Mouse (Mus musculus) liver, postnatal 0 days (tissue): ENCODE measurements around the gene Grhpr. TPM values are rescaled to one million over a fixed set of nuclear protein-coding genes. Genes with fewer than 3 reads are reported as not detected.

Experiments used
- ATAC-seq: fragments of 200-750 bp; cut with Nextera tagmentation; 2 replicates; pipeline ENCODE4 v1.8.0; 2017; ENCODE audit warnings: mild to moderate bottlenecking, moderate library complexity
- DNase-seq: peaks from one replicate; pipeline ENCODE4 v3.0.0-alpha.2; 2016
- H3K27ac ChIP-seq: fragments of 300-500 bp; sonication (generic); 2 replicates; pipeline ENCODE4 v1.5.1; 2014; ENCODE audit warnings: antibody characterized with exemption, moderate library complexity, mild to moderate bottlenecking, low read depth
- H3K27me3 ChIP-seq: fragments of 300-500 bp; sonication (generic); 2 replicates; pipeline ENCODE4 v1.6.1; 2014; ENCODE audit warnings: low read length, control low read depth, mixed read lengths; ENCODE audit not compliant: insufficient read depth
- H3K36me3 ChIP-seq: fragments of 300-500 bp; sonication (generic); replicated peaks from 2 replicates; pipeline ENCODE4 v1.6.1; 2014; ENCODE audit warnings: mild to moderate bottlenecking, control low read depth, low read length, moderate library complexity, mixed read lengths; ENCODE audit not compliant: insufficient read depth
- H3K4me1 ChIP-seq: fragments of 300-500 bp; sonication (generic); 2 replicates; pipeline ENCODE4 v1.6.1; 2014; ENCODE audit warnings: antibody characterized with exemption, mild to moderate bottlenecking, control low read depth; ENCODE audit not compliant: insufficient read depth
- H3K4me2 ChIP-seq: fragments of 300-500 bp; sonication (generic); 2 replicates; pipeline ENCODE4 v1.6.1; 2014; ENCODE audit warnings: low read depth, mild to moderate bottlenecking, low read length, moderate library complexity, mixed read lengths
- H3K4me3 ChIP-seq: fragments of 300-500 bp; sonication (generic); 2 replicates; pipeline ENCODE4 v1.5.1; 2014; ENCODE audit warnings: low read depth, low read length
- H3K9ac ChIP-seq: fragments of 300-500 bp; sonication (generic); replicated peaks from 2 replicates; pipeline ENCODE4 v1.6.1; 2014; ENCODE audit warnings: mild to moderate bottlenecking, moderate library complexity
- H3K9me3 ChIP-seq: fragments of 300-500 bp; sonication (generic); 2 replicates; pipeline ENCODE4 v1.6.1; 2016; ENCODE audit warnings: mild to moderate bottlenecking, control low read depth, low read length, mixed read lengths
- CTCF ChIP-seq: sonication (generic); IDR thresholded peaks from 2 replicates; pipeline ENCODE4 v1.5.1; 2016; ENCODE audit warnings: antibody characterized with exemption, low read depth
- EP300 ChIP-seq: IDR thresholded peaks from 2 replicates; pipeline ENCODE4 v1.6.1; 2016; ENCODE audit warnings: antibody characterized with exemption, low read depth, mild to moderate bottlenecking
- WGBS: fragments of 180-500 bp; shearing (Covaris S2); extraction: QIAGEN DNeasy Blood & Tissue Kit; methylation state at CpG from one replicate; pipeline ENCODE4 v1.1.7; 2014; ENCODE audit not compliant: insufficient replicate concordance; 5-methylcytosine and 5-hydroxymethylcytosine counted together
- polyA plus RNA-seq: library from polyadenylated mRNA; unstranded; fragments of >200 nt; fragmentation: Nextera tagmentation; extraction: Ambion mirVana; gene quantifications from 2 replicates; pipeline ENCODE4 v1.2.1, GENCODE M21; 2015

Gene Grhpr
- polyA plus RNA-seq, 1 experiment from 2014 or later, result 458 TPM

DNA sequence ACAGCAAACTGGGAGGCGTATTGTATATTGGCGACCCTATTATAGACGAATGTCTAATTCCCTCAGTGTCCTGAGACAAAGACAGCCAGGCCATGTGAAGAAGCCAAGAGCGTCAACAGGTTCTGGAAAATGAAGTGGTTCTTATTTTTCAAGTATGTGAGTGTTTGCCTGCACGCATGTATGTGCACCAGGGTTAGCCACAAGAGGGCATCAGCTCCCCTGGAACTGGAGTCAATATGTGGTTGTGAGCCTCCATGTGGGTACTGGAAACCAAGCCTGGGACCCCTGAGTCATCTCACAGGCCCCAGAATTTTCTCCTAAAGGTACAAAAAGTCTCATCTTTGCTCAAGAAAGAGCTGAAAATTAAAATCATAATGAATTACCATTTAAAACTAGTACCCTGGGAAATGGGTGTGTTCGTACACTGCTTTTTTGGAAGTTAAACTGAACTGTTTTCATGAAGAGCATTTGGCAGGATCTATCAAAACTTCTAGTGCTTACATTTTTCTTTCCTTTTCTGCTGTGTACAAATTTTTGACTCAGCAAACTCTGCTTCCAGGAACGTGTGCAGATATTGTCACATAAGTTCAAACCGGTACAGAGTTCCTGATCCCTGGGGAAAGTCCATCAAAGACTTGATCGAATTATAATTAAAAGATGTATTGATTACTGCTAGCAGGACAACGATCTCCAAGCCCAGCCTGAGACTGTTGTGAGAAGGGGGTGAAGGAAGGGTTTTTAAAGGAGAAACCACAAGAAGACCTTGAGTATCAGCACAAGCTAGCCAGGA lies 4.1 kb upstream of the Grhpr start:
- Histone ChIP-seq H3K27ac (peak overlapping the region; percentile 97), H3K4me3 (no peak overlapping the region), H3K4me2 (no peak overlapping the region), H3K36me3 (no peaks in the 10 kb centered on the region), H3K4me1 (peaks cover 26% of the 10 kb centered on the region), H3K27me3 (no peaks in the 10 kb centered on the region), H3K9ac (no peak overlapping the region), H3K9me3 (no peaks in the 10 kb centered on the region)
- ATAC-seq (no peak), DNase-seq (no peak)
- 76% methylated on average over 10 of the region's 10 CpGs for WGBS
- TF ChIP-seq EP300 (no peak), CTCF (peak; percentile 35)

DNA sequence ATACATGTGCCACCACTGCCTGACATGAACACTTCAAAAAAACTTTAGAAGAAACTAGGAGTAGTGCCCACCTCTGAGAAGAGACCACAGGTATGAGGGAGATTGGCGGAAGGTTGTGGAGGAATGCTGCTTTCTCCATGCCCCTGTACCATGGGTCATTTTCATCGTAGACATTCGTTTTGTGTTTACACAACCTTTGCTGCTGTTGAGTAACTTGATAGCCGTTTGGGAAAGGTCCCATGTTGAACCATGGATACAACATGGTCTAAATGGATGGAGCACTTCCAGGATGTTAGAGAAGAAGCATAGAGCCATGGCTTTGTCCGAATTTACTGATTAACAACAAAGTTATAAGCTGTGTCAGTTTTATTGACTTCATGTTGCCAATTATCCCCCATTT lies 3.0 kb upstream of the Grhpr start:
- peak; percentile 56 for TF ChIP-seq EP300
- no peak for TF ChIP-seq CTCF
- H3K4me3 ChIP-seq, result no peak overlapping the region
- H3K9ac ChIP-seq, result no peak overlapping the region
- H3K27ac ChIP-seq, result peak overlapping the region; percentile 97
- DNase-seq (no peak), ATAC-seq (no peak)
- H3K4me2 ChIP-seq, result no peak overlapping the region
- peaks cover 26% of the 10 kb centered on the region for H3K4me1 ChIP-seq
- H3K27me3 ChIP-seq, result no peaks in the 10 kb centered on the region
- no peaks in the 10 kb centered on the region for H3K36me3 ChIP-seq
- 59% methylated on average over 5 of the region's 5 CpGs for WGBS
- H3K9me3 ChIP-seq, result no peaks in the 10 kb centered on the region

DNA sequence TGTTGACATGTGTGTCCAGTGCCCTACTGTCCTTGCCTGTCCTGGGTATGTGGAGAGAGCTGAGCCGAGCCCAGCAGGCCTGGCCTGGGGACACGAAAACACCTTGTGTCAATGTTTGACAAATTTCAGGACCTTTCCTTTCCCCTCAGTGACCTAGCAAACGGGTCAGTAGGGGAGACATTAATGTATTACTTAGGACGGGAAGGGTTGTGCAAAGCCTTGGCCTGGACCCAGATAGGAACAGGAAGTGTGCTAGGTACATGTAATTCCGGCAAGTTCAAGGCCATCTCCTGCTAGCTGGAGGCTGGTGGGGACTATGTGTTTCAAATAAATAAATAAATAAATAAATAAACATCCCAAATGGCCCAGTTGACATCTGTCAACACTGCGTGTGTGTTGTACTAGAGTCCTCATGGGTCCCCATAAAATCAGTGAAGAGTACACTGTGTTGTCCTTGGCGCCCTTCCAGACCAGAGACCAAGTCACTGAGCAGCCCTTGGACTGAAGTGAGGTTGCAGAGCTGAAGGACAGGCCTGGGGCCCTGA lies 1.3 kb upstream of the Grhpr start:
- Histone ChIP-seq H3K27me3 (no peaks in the 10 kb centered on the region), H3K4me2 (no peak overlapping the region), H3K27ac (peak overlapping the region; percentile 97), H3K4me1 (peaks cover 17% of the 10 kb centered on the region), H3K36me3 (peaks cover 14% of the 10 kb centered on the region), H3K9ac (no peak overlapping the region), H3K4me3 (no peak overlapping the region), H3K9me3 (no peaks in the 10 kb centered on the region)
- DNase-seq (peak; percentile 79), ATAC-seq (peak; percentile 82)
- no peak for TF ChIP-seq CTCF
- TF ChIP-seq EP300, result peak; percentile 89
- WGBS, result 49% methylated on average over 7 of the region's 7 CpGs

DNA sequence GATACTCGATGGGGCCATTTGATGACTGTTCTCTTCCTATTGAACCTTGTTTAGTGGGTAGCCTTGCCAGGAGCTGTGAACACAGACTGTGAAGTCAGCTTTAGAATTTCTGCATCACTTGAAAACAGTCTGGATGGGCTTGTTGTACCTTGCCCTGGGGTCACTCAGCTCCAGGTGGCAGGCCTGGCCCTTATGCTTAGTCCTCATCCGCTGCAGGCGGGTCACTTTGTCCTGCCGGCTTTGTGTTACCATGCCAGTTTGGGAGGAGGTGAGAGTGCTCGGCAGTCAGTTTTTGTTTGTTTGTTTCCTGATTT lies 736 bp downstream of the Grhpr start:
- 0 out of 2 replicates have a peak, but pooled peaks have one; percentile 0 for ATAC-seq
- WGBS, result 36% methylated on average over 5 of the region's 5 CpGs
- Histone ChIP-seq H3K4me1 (peaks cover 17% of the 10 kb centered on the region), H3K36me3 (peaks cover 31% of the 10 kb centered on the region), H3K9me3 (no peaks in the 10 kb centered on the region), H3K27ac (peak overlapping the region; percentile 97), H3K27me3 (no peaks in the 10 kb centered on the region), H3K4me2 (peak overlapping the region; percentile 80), H3K9ac (peak overlapping the region; percentile 80), H3K4me3 (peak overlapping the region; percentile 66)
- TF ChIP-seq EP300 (no peak), CTCF (no peak)
- no peak for DNase-seq

DNA sequence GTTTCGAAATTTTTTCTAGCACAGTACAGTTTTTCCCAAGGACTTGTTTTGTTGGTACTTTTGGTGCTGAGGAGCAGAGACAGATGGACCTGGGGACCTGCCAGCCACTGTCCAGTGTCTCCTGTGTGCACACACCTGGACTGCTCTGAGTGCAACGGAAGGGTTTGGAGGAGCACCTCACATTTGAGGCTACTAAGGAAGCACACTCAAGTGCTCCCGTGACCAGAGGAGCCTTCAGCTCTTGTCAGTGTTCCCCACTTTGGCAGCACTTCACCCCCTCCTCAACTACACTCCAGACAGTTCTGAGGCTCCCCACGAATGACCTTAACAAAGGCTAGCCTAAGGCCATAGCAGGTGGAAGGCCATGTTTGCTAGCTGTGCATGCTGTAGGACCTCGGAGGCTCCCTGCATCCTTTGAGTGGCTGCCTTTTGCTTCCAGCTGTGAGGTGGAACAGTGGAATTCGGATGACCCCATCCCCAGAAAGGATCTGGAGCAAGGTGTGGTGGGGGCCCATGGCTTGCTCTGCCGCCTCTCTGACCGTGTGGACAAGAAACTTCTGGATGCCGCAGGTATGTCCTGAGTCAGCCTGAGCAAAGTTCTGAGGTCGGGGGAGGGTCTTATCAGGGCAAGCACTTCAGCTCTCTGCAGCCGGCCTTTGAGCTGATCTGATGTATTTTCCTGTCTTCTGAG lies 1.4 kb downstream of the Grhpr start:
- TF ChIP-seq CTCF (no peak), EP300 (no peak)

DNA sequence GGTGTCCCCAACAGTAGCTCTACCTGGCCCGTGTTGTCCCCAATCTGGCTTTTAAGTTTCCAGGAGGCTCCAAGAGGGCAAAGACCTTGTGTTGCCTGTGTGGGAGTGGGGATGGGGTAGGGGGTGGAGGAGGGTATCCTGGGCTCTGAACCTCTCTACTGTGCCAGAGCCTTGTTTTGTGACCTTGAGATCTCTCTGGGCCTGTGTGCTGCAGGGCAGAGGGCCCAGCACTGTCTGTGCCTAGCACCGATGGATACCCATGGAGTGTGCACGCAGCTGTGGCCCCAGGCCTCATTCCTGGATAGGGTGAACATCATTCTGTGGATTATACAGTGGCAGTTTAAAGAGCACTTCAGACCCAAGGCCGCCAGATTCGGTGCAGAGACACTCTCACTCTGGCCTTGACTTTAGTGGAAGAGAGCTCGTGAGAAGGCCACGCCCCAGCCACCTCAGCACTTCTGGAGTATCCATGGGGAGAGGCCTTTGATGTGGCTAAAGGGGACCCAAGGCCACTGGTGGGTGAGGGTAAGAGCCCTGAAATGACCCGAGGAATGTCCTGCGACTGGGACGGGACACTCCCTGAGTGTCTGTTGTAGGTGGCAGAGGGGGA lies 2.0 kb downstream of the Grhpr start:
- H3K27ac ChIP-seq, result peak overlapping the region; percentile 97
- WGBS, result 60% methylated on average over 10 of the region's 10 CpGs
- peak overlapping the region; percentile 80 for H3K4me2 ChIP-seq
- TF ChIP-seq EP300 (no peak), CTCF (no peak)
- H3K36me3 ChIP-seq, result peaks cover 40% of the 10 kb centered on the region
- no peaks in the 10 kb centered on the region for H3K27me3 ChIP-seq
- H3K4me3 ChIP-seq, result peak overlapping the region; percentile 66
- DNase-seq (no peak), ATAC-seq (no peak)
- peak overlapping the region; percentile 80 for H3K9ac ChIP-seq
- H3K4me1 ChIP-seq, result peaks cover 17% of the 10 kb centered on the region
- no peaks in the 10 kb centered on the region for H3K9me3 ChIP-seq

More for the DNA sequence above, 1.4 kb downstream of the Grhpr start:
- Histone ChIP-seq H3K4me2 (peak overlapping the region; percentile 80), H3K27me3 (no peaks in the 10 kb centered on the region), H3K36me3 (peaks cover 37% of the 10 kb centered on the region), H3K4me3 (peak overlapping the region; percentile 66), H3K9ac (peak overlapping the region; percentile 80), H3K27ac (peak overlapping the region; percentile 97), H3K4me1 (peaks cover 17% of the 10 kb centered on the region), H3K9me3 (no peaks in the 10 kb centered on the region)
- ATAC-seq (no peak), DNase-seq (no peak)
- 46% methylated on average over 11 of the region's 11 CpGs for WGBS
